Mouse (Mus musculus) ovary, postnatal 36 days (tissue): ENCODE measurements around the gene 4930562C15Rik.

ENCODE experiments used
- DNase-seq: peaks from one replicate; pipeline ENCODE4 v3.0.0; 2022; ENCODE audit warnings: low spot score, mixed read lengths

The 4930562C15Rik gene

GRCm38 (mm10) chr16:4916608-4917007, 81.4 kb downstream of the 4930562C15Rik start:
- DNase-seq, result no peak
